Mouse (Mus musculus) WW6 (cell line): Measurements from ENCODE around the gene Armc3.
A peak's percentile ranks its signal among the peaks of the same experiment; 100 is the strongest.

Experiments
- DNase-seq: peaks from one replicate; pipeline ENCODE4 v3.0.0-alpha.2; 2013; ENCODE audit warnings: low read depth, low spot score

Armc3 gene

DNA sequence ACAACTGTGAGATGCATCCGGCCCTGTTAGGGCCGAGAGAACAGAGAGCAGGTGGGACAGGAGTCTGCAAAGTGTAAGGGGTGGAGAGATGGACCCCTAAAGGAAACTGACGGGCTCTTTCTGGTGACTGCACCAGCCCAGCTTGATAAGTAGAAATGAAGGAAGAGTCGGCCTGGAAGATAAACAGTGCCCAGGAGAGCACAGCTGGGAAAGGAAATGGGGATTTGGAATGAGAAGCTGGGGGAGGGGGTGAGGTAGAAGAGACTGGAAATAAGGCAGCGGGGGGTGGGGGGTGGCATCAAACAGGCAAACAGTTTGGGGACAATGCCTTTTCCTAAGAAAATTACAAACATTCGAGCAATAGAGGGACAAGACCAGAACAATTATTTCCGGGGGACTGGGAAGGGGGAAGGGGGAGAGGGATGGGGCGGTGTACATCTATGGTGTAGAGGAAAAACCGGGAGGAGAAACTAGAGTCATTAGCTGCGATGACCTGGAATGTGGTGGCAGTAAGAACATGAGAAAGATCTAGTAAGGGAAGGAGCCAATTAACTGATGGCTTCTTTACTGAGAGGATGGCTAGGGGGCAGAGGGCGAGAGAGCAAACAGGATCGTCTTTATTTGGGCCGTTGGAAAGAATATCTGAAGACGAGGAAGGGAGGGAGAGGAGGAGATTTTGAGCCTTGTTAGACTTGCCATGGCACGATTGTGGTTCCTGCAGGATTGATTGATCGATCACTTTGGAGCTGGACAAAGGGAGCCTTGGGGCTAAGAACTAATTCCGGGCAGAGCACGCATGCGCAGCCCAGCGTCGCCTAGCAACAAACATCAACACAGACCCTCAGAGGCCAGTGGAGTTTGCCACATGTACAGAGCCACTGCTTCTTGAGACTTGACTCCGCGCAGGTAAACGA, at the start of gene Armc3:
Gene Armc3, plus strand, starts transcription at position 851 of the 914 bp plus-strand sequence.
- peak; percentile 36 for DNase-seq

DNA sequence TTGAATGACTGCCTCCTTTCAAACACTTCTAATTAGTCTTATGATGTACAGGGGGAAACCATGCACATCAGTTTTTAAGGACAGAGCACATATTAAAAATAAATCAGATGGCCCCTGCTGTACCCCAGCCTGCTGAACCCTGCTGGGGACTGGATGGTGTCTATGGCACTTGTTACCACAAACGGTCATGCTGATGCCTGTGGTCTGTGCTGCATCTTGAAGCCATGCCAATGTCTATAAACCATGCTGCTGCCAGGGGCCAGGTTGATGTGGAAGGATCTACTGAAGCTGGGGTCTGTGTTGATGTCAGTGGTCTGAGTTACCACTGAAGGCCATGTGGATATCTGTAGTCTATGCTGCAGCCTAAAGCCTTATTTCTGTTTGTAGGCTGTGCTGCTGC, 46.4 kb upstream of the Armc3 start:
- no peak for DNase-seq

GRCm38 (mm10) chr2:19156176-19156575, 42.9 kb upstream of the Armc3 start:
- DNase-seq: no peak

DNA sequence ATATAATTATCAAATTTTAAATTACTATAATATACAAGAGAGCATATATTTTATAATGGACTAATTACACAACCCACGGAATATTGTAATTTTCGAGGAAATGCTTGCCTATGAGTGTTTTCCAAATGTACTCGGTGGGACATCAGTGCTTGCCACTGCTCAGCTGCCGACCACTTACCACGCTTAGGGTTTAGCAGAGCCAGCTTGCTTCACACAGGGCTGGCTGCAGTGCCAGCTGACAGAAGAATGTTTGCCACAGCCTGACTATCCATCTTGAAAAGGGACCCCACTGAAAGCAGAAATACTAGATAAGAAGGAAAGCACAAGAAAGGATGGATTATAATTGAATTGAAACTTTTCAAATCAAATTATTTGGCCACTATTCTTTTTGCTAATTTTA, 39.6 kb upstream of the Armc3 start:
- DNase-seq: no peak

DNA sequence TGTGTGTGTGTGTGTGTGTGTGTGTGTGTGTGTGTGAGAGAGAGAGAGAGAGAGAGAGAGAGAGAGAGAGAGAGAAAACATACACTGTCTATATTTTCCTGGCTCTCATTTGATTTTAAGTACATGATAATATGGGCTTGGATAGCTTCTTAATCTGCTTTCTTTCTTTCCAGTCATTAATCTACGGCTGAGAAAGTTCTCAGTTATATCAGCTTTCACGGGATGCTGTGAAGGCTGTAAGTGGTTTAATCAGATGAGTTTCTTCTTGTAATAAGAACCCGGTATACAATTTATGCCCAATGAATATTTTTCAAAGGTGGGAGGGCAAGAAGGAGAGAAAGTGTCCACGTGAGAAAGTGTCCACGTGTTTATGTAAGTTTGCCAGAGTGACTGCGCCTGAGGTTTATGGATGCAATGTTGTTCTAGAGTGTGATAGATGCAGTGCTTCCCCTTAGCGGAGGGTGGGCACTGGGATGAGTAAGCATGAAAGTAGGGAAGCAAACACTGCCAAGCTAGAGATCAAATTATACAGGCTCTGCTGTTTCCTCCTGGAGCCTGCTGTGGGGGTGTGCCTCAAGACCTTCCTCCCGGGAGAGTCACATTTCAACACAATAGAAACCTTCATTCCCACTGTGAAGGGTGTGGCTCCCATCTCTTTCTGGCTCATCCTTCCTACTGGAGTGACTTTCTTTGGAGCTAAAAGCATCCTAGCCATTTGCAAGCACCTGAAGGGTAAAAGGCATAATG, 38.6 kb upstream of the Armc3 start:
- DNase-seq: peak; percentile 40

DNA sequence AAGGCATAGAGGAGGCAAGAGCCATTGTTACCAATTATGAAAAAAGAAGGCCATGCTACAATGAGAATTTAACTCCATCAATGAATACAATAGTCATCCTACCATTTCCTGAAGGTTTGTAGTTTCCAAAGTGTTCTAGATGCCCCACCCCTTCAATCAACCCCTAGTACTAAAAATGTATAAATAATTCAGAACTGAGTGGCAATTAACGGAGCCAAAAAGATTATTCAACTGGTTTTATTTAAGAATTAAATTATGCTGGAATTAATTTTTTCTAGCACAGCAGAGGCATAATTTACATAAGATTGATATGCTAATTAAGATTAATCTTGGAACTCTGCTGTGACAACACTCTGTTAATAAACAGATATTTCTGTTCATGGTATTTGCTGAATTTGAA, 34.9 kb upstream of the Armc3 start:
- DNase-seq: no peak

GRCm38 (mm10) chr2:19176827-19177236, 22.3 kb upstream of the Armc3 start:
- DNase-seq: no peak

GRCm38 (mm10) chr2:19199366-19199853, 308 bp downstream of the Armc3 start:
- DNase-seq: peak; percentile 1

GRCm38 (mm10) chr2:19200112-19200511, 1.0 kb downstream of the Armc3 start:
- DNase-seq: no peak

GRCm38 (mm10) chr2:19201682-19202081, 2.6 kb downstream of the Armc3 start:
- no peak for DNase-seq

- no peak for DNase-seq
These were observed 35.2 kb downstream of the Armc3 start for GRCm38 (mm10) chr2:19234305-19234704.

DNA sequence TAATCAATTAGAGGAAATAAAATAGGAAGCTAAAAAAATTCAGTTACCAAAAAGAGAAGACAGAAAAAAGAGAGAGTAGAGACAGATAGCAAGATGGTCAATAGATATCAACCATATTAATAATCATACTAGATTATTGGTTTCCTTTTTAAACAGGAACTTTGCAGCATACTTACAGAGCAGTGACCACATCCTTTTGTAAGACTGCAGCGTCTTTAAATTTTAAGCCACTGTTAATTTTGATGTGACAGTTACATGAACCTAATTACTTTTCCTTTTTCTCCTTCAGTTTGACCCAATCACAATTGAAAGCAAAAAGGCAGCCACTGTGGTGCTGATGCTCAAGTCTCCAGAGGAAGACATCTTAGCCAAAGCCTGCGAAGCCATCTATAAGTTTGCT, 36.1 kb downstream of the Armc3 start:
- DNase-seq: no peak

GRCm38 (mm10) chr2:19235614-19236013, 36.5 kb downstream of the Armc3 start:
- no peak for DNase-seq

- DNase-seq: no peak
These were observed 39.7 kb downstream of the Armc3 start for GRCm38 (mm10) chr2:19238771-19239170.

- DNase-seq: no peak
These were observed 50.5 kb downstream of the Armc3 start for GRCm38 (mm10) chr2:19249611-19250010.

DNA sequence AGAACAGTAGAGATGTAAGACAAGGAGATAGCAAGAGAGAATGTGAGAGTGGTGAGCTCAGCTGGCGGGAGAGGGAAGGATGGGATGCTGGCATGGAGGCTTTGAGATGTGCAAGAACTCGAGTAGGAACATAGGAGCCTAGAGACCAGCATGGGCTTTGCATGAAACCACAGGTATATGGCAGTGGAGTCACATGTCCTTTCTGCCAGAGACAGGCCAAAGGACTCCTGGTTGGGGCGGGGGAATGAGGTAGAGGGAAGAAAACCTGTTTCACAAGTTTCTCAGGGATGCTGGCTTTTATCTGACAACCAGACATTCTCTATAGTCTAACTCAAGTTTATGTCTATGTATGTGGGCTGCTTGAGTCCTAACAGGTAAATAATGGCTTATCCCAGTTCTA, 55.9 kb downstream of the Armc3 start:
- no peak for DNase-seq

DNA sequence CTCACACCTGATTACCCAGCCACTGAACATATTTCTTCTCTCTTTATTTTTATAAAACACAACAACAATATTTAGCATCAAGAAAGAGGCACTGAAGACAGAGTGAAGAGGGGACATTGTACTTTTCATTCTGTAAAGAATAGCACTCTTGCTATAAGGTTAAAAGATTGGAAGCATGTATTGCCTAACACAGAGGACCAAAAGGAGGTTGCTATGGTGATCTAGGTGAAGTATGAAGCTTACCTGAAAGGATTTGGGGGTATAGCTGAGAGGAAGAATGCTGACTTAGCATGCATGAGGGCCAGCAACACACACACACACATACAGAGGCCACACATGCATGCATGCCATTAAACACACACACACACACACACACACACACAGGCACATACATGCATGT, 58.2 kb downstream of the Armc3 start:
- DNase-seq: no peak

DNA sequence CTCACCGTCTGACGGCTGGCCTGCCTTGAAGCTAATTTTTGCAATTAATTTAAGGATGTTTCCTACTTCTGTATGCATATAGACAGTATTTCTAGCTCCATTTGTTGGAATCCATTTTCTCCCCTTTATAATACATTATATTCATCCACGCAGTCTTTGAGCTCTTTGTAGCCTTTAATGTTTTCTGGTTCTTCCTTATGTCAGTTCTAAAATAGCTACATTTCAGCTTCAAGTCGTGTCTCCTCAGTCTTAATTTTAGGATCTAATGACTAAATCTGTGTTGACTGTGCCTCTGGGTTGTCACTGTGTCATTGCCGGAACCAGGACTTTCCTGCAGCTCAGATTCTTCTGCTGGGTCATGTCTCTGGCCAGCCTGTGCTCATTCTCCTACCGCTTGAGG, 61.3 kb downstream of the Armc3 start:
- DNase-seq: no peak

- no peak for DNase-seq
These were observed 64.3 kb downstream of the Armc3 start for GRCm38 (mm10) chr2:19263375-19263774.

DNA sequence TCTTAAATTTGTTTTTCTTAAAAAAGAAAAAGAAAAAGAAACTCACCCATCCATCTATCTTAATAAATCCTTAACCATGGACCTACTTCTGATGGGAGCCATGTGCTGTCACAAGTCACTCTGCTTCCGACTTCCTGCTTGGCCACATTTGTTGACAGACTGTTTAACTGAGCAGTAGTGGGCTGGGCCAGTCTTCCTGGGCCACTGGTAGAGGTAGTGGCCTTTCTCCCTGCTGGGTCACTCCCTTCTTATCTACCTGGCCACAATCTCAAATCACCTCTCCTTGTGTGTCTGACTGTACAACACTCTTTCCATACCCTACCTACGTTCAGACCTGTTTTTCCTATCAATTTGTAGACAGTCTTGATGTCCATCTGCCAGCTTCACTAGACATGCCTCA, 66.7 kb downstream of the Armc3 start:
- DNase-seq: no peak

GRCm38 (mm10) chr2:19267396-19267795, 68.3 kb downstream of the Armc3 start:
- DNase-seq: no peak

DNA sequence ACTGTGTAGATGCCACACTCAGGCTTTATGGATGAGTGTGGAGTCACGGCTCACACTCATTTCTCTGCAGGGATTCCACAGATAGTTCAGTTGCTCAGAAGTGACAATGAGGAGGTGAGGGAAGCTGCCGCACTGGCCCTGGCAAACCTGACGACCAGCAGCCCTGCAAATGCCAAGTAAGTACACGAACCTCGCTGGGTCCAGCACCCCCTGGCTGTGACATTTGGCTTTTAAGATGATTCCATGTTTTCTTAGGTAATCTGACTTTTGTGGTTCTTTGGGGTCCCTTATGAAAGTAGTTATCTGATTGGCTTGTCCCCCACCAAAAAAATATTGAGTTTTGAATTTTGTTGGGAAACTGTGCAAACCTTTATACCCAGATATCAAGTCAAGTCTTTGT, 70.9 kb downstream of the Armc3 start:
- DNase-seq: no peak

- no peak for DNase-seq
These were observed 71.6 kb downstream of the Armc3 start for GRCm38 (mm10) chr2:19270709-19271120.
